Mouse (Mus musculus) limb, embryonic 15.5 days (tissue): ENCODE results near the gene Retsat. TPM values are rescaled to one million over a fixed set of nuclear protein-coding genes. Genes with fewer than 3 reads are reported as not detected.

Experiments
- ATAC-seq: fragments of 200-750 bp; cut with Nextera tagmentation; 2 replicates; pipeline ENCODE4 v1.8.0; 2017; ENCODE audit warnings: low read depth, moderate TSS enrichment; ENCODE audit not compliant: insufficient number of reproducible peaks, low FRiP score, low TSS enrichment
- H3K27ac ChIP-seq: fragments of 300-500 bp; sonication (generic); 2 replicates; pipeline ENCODE4 v1.5.1; 2015; ENCODE audit warnings: moderate library complexity, mild to moderate bottlenecking, inconsistent platforms
- H3K27me3 ChIP-seq: fragments of 300-500 bp; sonication (generic); 2 replicates; pipeline ENCODE4 v1.6.1; 2015; ENCODE audit warnings: inconsistent platforms
- H3K36me3 ChIP-seq: fragments of 300-500 bp; sonication (generic); 2 replicates; pipeline ENCODE4 v1.6.1; 2015; ENCODE audit warnings: inconsistent platforms
- H3K4me1 ChIP-seq: fragments of 300-500 bp; sonication (generic); 2 replicates; pipeline ENCODE4 v1.6.1; 2015; ENCODE audit warnings: inconsistent platforms
- H3K4me2 ChIP-seq: fragments of 300-500 bp; sonication (generic); 2 replicates; pipeline ENCODE4 v1.6.1; 2015; ENCODE audit warnings: mild to moderate bottlenecking, inconsistent platforms
- H3K4me3 ChIP-seq: fragments of 300-500 bp; sonication (generic); 2 replicates; pipeline ENCODE4 v1.5.1; 2015; ENCODE audit warnings: mild to moderate bottlenecking, inconsistent platforms
- H3K9ac ChIP-seq: fragments of 300-500 bp; sonication (generic); 2 replicates; pipeline ENCODE4 v1.6.1; 2015; ENCODE audit warnings: inconsistent platforms
- H3K9me3 ChIP-seq: fragments of 300-500 bp; sonication (generic); 2 replicates; pipeline ENCODE4 v1.6.1; 2016; ENCODE audit warnings: inconsistent platforms
- WGBS: fragments of 180-500 bp; shearing (Covaris S2); methylation state at CpG from one replicate; pipeline ENCODE4 v1.1.7; 2015; 5-methylcytosine and 5-hydroxymethylcytosine counted together
- polyA plus RNA-seq: library from polyadenylated mRNA; unstranded; fragments of >200 nt; fragmentation: Nextera tagmentation; extraction: Ambion mirVana; gene quantifications from 2 replicates; pipeline ENCODE4 v1.2.1, GENCODE M21; 2015

The Retsat gene
- polyA plus RNA-seq, 1 experiment from 2014 or later: 16.3 TPM

DNA sequence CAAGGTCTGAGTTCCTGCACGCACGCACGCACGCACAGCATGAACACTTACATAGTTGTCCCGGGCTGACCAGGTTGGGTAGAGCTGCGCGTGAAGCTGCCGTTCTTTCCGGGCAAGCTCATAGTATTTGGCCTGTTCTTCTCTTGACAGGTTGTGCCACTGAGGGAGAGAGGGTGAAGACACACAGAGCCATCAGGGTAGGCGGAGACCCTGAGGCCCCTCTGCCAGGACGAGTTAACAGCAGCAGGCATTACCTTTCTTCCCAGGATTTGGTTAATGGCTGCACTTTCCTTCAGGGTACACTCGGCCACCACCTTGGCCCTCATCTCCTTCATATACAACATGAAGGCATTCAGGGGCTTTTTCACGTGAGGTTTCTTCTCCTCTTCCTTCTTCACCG, 32.7 kb downstream of the Retsat start:
- peaks cover 78% of the 10 kb centered on the region for H3K36me3 ChIP-seq
- ATAC-seq: no peak

DNA sequence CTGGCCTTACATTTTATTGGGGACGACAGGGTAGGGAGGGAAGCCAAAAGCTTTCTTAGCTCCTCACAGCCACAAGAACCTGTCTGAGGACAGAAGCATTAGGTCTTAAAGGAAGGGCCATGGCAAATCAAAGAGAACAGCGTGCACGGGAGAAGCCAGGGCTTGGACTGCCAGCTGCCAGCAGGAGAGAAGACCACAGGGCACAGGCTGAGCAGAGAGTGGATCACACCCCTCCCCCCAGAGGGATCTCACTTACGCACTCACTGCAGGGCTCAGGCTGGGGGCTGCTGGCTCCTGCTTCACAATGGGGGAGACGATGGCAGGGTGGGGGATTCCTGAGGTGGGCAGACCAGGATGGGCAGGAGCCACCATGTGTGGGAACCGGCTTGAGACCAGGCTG, 33.4 kb downstream of the Retsat start:
- no peak overlapping the region for H3K4me2 ChIP-seq
- peaks cover 71% of the 10 kb centered on the region for H3K36me3 ChIP-seq
- peaks cover 7% of the 10 kb centered on the region; the same call in 1 of the 2 replicates for H3K4me1 ChIP-seq
- H3K9ac ChIP-seq: no peak overlapping the region
- no peaks in the 10 kb centered on the region for H3K9me3 ChIP-seq
- H3K27ac ChIP-seq: no peak overlapping the region
- no peaks in the 10 kb centered on the region for H3K27me3 ChIP-seq
- H3K4me3 ChIP-seq: no peak overlapping the region
- no peak for ATAC-seq
- 67% methylated on average over 6 of the region's 6 CpGs for WGBS

More for the DNA sequence above, 32.7 kb downstream of the Retsat start:
- 85% methylated on average over 14 of the region's 14 CpGs for WGBS
- Histone ChIP-seq H3K27ac (no peak overlapping the region), H3K4me3 (no peak overlapping the region), H3K9me3 (no peaks in the 10 kb centered on the region), H3K27me3 (no peaks in the 10 kb centered on the region), H3K4me1 (no peaks in the 10 kb centered on the region), H3K9ac (no peak overlapping the region), H3K4me2 (no peak overlapping the region)

DNA sequence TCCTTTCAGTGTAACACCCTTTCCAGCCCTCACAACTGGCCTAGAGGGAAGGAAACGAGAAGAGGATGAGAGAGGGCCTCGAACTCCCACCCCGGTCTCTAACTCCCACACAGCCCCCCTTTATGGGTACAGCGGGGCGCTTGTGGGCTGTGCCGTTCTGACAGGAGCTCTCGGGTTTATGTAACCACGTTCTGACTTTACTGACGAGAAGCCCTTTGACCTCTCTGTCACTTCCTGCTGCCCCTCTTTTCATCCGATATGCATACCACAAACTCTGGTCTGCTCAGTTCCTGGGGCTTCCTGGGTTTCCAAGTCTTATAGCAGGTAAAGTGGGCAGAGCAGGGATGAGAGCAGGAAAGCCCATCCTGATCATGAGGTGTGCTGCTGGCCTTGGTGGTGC, 36.0 kb downstream of the Retsat start:
- peaks cover 7% of the 10 kb centered on the region; the same call in 1 of the 2 replicates for H3K4me1 ChIP-seq
- no peak overlapping the region for H3K4me3 ChIP-seq
- H3K27me3 ChIP-seq: no peaks in the 10 kb centered on the region
- H3K9me3 ChIP-seq: no peaks in the 10 kb centered on the region
- 70% methylated on average over 10 of the region's 10 CpGs for WGBS
- peaks cover 50% of the 10 kb centered on the region for H3K36me3 ChIP-seq
- H3K4me2 ChIP-seq: no peak overlapping the region
- no peak overlapping the region for H3K27ac ChIP-seq
- no peak overlapping the region for H3K9ac ChIP-seq
- no peak for ATAC-seq

GRCm38 (mm10) chr6:72635760-72636431, 37.6 kb downstream of the Retsat start:
- H3K4me2 ChIP-seq: no peak overlapping the region
- H3K4me3 ChIP-seq: no peak overlapping the region
- ATAC-seq: no peak
- no peaks in the 10 kb centered on the region for H3K9me3 ChIP-seq
- no peaks in the 10 kb centered on the region for H3K27me3 ChIP-seq
- peaks cover 7% of the 10 kb centered on the region; the same call in 1 of the 2 replicates for H3K4me1 ChIP-seq
- peaks cover 37% of the 10 kb centered on the region for H3K36me3 ChIP-seq
- no peak overlapping the region for H3K9ac ChIP-seq
- H3K27ac ChIP-seq: no peak overlapping the region
- 42% methylated on average over 12 of the region's 12 CpGs for WGBS

- Histone ChIP-seq H3K9ac (no peak overlapping the region), H3K9me3 (no peaks in the 10 kb centered on the region), H3K4me3 (no peak overlapping the region), H3K4me2 (no peak overlapping the region), H3K4me1 (peaks cover 10% of the 10 kb centered on the region; the same call in 1 of the 2 replicates), H3K27ac (no peak overlapping the region), H3K27me3 (no peaks in the 10 kb centered on the region), H3K36me3 (peaks cover 27% of the 10 kb centered on the region)
- no peak for ATAC-seq
- 81% methylated on average over 3 of the region's 3 CpGs for WGBS
Measured at GRCm38 (mm10) chr6:72636940-72637339, 38.7 kb downstream of the Retsat start.

- H3K9me3 ChIP-seq: no peaks in the 10 kb centered on the region
- no peak overlapping the region for H3K4me2 ChIP-seq
- H3K4me1 ChIP-seq: peaks cover 10% of the 10 kb centered on the region; the same call in 1 of the 2 replicates
- H3K36me3 ChIP-seq: 0 out of 2 replicates have a peak, but pooled peaks cover 7% of the 10 kb centered on the region
- H3K4me3 ChIP-seq: no peak overlapping the region
- WGBS: 76% methylated on average over 18 of the region's 18 CpGs
- H3K27ac ChIP-seq: no peak overlapping the region
- no peaks in the 10 kb centered on the region for H3K27me3 ChIP-seq
- no peak for ATAC-seq
- no peak overlapping the region for H3K9ac ChIP-seq
Measured at GRCm38 (mm10) chr6:72641218-72641954, 43.1 kb downstream of the Retsat start.

GRCm38 (mm10) chr6:72644576-72644975, 46.3 kb downstream of the Retsat start:
- H3K4me1 ChIP-seq: peaks cover 31% of the 10 kb centered on the region
- H3K4me2 ChIP-seq: no peak overlapping the region
- ATAC-seq: no peak
- no peak overlapping the region for H3K9ac ChIP-seq
- no peaks in the 10 kb centered on the region for H3K27me3 ChIP-seq
- 0 out of 2 replicates have a peak, but pooled peaks cover 20% of the 10 kb centered on the region for H3K36me3 ChIP-seq
- H3K27ac ChIP-seq: no peak overlapping the region
- no peaks in the 10 kb centered on the region for H3K9me3 ChIP-seq
- whole genome bisulfite sequencing: 70% methylated on average over 4 of the region's 4 CpGs
- H3K4me3 ChIP-seq: no peak overlapping the region

- H3K4me1 ChIP-seq: peaks cover 36% of the 10 kb centered on the region
Measured at GRCm38 (mm10) chr6:72645364-72645763, 47.1 kb downstream of the Retsat start.

GRCm38 (mm10) chr6:72647383-72647820, 49.1 kb downstream of the Retsat start:
- H3K9ac ChIP-seq: no peak overlapping the region
- WGBS: 34% methylated on average over 10 of the region's 10 CpGs
- ATAC-seq: 0 out of 2 replicates have a peak, but pooled peaks have one; percentile 50
- H3K27me3 ChIP-seq: no peaks in the 10 kb centered on the region
- peak overlapping the region; percentile 35; the same call in 1 of the 2 replicates for H3K27ac ChIP-seq
- H3K4me2 ChIP-seq: no peak overlapping the region
- H3K36me3 ChIP-seq: 0 out of 2 replicates have a peak, but pooled peaks cover 17% of the 10 kb centered on the region
- H3K4me3 ChIP-seq: no peak overlapping the region
- H3K4me1 ChIP-seq: peaks cover 41% of the 10 kb centered on the region
- no peaks in the 10 kb centered on the region for H3K9me3 ChIP-seq

More at GRCm38 (mm10) chr6:72645364-72645763, 47.1 kb downstream of the Retsat start:
- H3K36me3 ChIP-seq: 0 out of 2 replicates have a peak, but pooled peaks cover 19% of the 10 kb centered on the region
- no peak for ATAC-seq
- no peaks in the 10 kb centered on the region for H3K27me3 ChIP-seq
- no peak overlapping the region for H3K4me3 ChIP-seq
- 47% methylated on average over 7 of the region's 7 CpGs for WGBS
- no peak overlapping the region for H3K27ac ChIP-seq
- H3K9me3 ChIP-seq: no peaks in the 10 kb centered on the region
- no peak overlapping the region for H3K9ac ChIP-seq
- no peak overlapping the region for H3K4me2 ChIP-seq

DNA sequence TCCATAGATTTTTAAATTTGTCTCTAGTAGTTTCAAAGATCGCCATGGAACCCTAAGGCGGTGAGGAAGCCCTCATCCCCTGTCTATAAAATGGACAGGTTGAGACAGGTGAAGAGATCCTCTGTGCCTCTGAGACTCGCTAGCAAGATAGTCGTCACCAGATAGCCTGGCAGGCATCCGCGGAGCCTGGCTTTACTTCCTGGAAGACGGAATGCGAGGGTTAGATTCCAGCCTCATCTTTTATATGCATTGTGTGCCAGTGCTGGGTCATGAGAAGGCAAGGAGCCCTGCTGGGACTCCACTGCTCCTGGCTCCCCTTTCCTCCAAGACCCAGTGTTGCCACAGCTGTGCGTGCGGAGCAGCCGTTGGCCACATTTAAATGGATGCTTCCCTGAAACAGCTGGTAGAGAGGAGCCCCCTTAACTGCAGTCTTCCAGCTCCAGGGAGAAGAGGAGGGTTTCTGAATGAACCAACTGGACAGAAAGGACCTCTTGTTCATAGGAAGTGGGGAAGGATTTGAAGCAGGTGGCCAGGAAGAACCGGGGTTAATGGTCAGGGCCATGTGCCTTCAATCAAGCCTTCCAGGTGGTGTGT, 49.8 kb downstream of the Retsat start:
- no peak overlapping the region for H3K4me2 ChIP-seq
- no peak overlapping the region for H3K27ac ChIP-seq
- peaks cover 45% of the 10 kb centered on the region for H3K4me1 ChIP-seq
- 37% methylated on average over 12 of the region's 12 CpGs for WGBS
- no peak for ATAC-seq
- no peak overlapping the region for H3K4me3 ChIP-seq
- H3K9me3 ChIP-seq: no peaks in the 10 kb centered on the region
- no peak overlapping the region for H3K9ac ChIP-seq
- H3K27me3 ChIP-seq: no peaks in the 10 kb centered on the region
- 0 out of 2 replicates have a peak, but pooled peaks cover 17% of the 10 kb centered on the region for H3K36me3 ChIP-seq

DNA sequence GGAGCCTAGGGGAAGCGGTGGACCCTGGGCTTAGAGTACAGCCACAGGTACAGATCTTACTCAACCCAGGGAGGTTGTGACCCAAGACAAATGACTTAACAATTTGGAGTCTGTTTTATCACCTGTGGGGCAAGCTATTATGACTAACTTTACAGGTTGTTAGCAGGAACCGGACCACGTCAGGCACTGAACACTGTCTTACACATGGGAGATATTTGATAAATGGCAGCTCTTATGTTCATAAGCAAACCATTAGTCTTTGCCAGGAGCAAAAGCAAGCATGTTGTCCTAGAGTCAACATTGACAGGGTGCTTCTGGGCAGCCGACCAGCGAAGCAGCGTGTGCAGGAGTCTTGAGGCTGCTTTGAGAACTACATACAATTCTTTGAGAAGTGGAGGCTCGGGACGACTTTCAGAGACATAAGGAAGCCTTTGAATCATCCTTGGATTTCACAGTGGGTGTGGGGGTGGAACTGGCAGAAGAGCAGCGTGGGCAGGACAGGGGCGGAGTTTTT, 52.1 kb downstream of the Retsat start:
- no peak overlapping the region for H3K4me2 ChIP-seq

More for the DNA sequence above, 52.1 kb downstream of the Retsat start:
- Histone ChIP-seq H3K4me3 (no peak overlapping the region), H3K36me3 (0 out of 2 replicates have a peak, but pooled peaks cover 16% of the 10 kb centered on the region), H3K9me3 (no peaks in the 10 kb centered on the region), H3K27ac (peak overlapping the region; percentile 30; the same call in 1 of the 2 replicates), H3K27me3 (no peaks in the 10 kb centered on the region), H3K9ac (no peak overlapping the region), H3K4me1 (peaks cover 66% of the 10 kb centered on the region)
- no peak for ATAC-seq
- 52% methylated on average over 10 of the region's 10 CpGs for WGBS
